Comparison of ENCODE assay signal across 8 mouse cellular contexts in genomic region chr15:101283911-101284750, GRCm38 (mm10). TPM values are rescaled to one million over a fixed set of nuclear protein-coding genes. Genes with fewer than 3 reads are reported as not detected.
A peak's percentile ranks its signal among the peaks of the same experiment; 100 is the strongest.
DNase-seq lines count a peak whose midpoint lies in the region; ATAC-seq and TF ChIP-seq lines count a peak whose summit lies in the region.

Atg101 (plus strand) TSS chr15:101284272.

- TF ChIP-seq EP300 in CH12.LX (IDR thresholded peaks at IDR 0.05; ENCODE audit: low read length) = no peak

- ATAC-seq in forebrain, embryonic 11.5 days (replicated peaks; ENCODE audit: low FRiP score) = peak; percentile 93
- peak; percentile 93 for ATAC-seq in heart, embryonic 16.5 days (replicated peaks; ENCODE audit: extremely low read depth, insufficient read depth, low FRiP score)
- peak; percentile 95 for ATAC-seq in liver, embryonic 15.5 days (ENCODE audit: insufficient read depth)
- ATAC-seq in neural tube, embryonic 12.5 days (ENCODE audit: low FRiP score, low read depth) = peak; percentile 91

- H3K4me2 ChIP-seq in CH12.LX (ENCODE audit: insufficient read depth, low read depth, poor library complexity, severe bottlenecking) = peak within 1 kb of the TSS; percentile 70
- peak within 1 kb of the TSS; percentile 82 for H3K4me2 ChIP-seq in forebrain, embryonic 11.5 days (ENCODE audit: low read depth, low read length, severe bottlenecking)
- peak within 1 kb of the TSS; percentile 87 for H3K4me2 ChIP-seq in heart, embryonic 16.5 days (ENCODE audit: low read depth, low read length)
- H3K4me2 ChIP-seq in liver, embryonic 15.5 days = peak within 1 kb of the TSS; percentile 88
- peak within 1 kb of the TSS; percentile 89 for H3K4me2 ChIP-seq in neural tube, embryonic 12.5 days (replicated peaks)

- in situ Hi-C loops in CH12.LX (cut with MboI; ENCODE audit: low pct_ligation_motif_present, low pct_unique_long_range_greater_than_20kb, low sequenced_read_pairs) = no loop called here

- peak; percentile 78 to 96 for TF ChIP-seq CTCF in CH12.LX (conservative IDR thresholded peaks at IDR 0.05 in 1 of 2, IDR thresholded peaks at IDR 0.05 in 1 of 2; ENCODE audit: low read depth in 2 of 2, low read length in 2 of 2)

- peak within 1 kb of the TSS; percentile 46; the same call in 1 of the 2 replicates for H3K27ac ChIP-seq in CH12.LX (ENCODE audit: insufficient read depth, low read depth)
- H3K27ac ChIP-seq in forebrain, embryonic 11.5 days (ENCODE audit: low read depth, low read length) = no peak within 1 kb of the TSS
- H3K27ac ChIP-seq in heart, embryonic 16.5 days (ENCODE audit: low read length) = peak within 1 kb of the TSS; percentile 85
- H3K27ac ChIP-seq in liver, embryonic 15.5 days (replicated peaks) = peak within 1 kb of the TSS; percentile 79
- no peak within 1 kb of the TSS; the same call in 1 of the 2 replicates for H3K27ac ChIP-seq in neural tube, embryonic 12.5 days

- no peaks in the 10 kb centered on the region for H3K9me3 ChIP-seq in CH12.LX (replicated peaks; ENCODE audit: low read length)
- H3K9me3 ChIP-seq in forebrain, embryonic 11.5 days (ENCODE audit: control insufficient read depth, low read length) = no peaks in the 10 kb centered on the region
- no peaks in the 10 kb centered on the region for H3K9me3 ChIP-seq in heart, embryonic 16.5 days (replicated peaks; ENCODE audit: control insufficient read depth, low read length)
- no peaks in the 10 kb centered on the region for H3K9me3 ChIP-seq in liver, embryonic 15.5 days (replicated peaks)
- no peaks in the 10 kb centered on the region for H3K9me3 ChIP-seq in neural tube, embryonic 12.5 days

- H3K4me1 ChIP-seq in CH12.LX (ENCODE audit: control insufficient read depth in 1 of 2, insufficient read depth in 2 of 2) = peaks cover 5 to 26% of the 10 kb centered on the region in 2 experiments; a peak in 3 of 4 replicates
- peaks cover 8% of the 10 kb centered on the region for H3K4me1 ChIP-seq in forebrain, embryonic 11.5 days (replicated peaks; ENCODE audit: control insufficient read depth, insufficient read depth, low read length)
- H3K4me1 ChIP-seq in heart, embryonic 16.5 days (ENCODE audit: control insufficient read depth, insufficient read depth, low read length) = peaks cover 14% of the 10 kb centered on the region
- peaks cover 26% of the 10 kb centered on the region for H3K4me1 ChIP-seq in liver, embryonic 15.5 days (replicated peaks)
- H3K4me1 ChIP-seq in neural tube, embryonic 12.5 days = peaks cover 18% of the 10 kb centered on the region

- peaks cover 14% of the 10 kb centered on the region for H3K79me2 ChIP-seq in CH12.LX (replicated peaks; ENCODE audit: control insufficient read depth, extremely low read depth, insufficient read depth, poor library complexity, severe bottlenecking)

- H3K36me3 ChIP-seq in CH12.LX (replicated peaks in 1 of 2; ENCODE audit: control insufficient read depth in 1 of 2, insufficient read depth in 1 of 2, low read length in 1 of 2) = peaks cover 22 to 35% of the 10 kb centered on the region in 2 experiments
- H3K36me3 ChIP-seq in forebrain, embryonic 11.5 days (ENCODE audit: control insufficient read depth, insufficient read depth, low read length) = no peaks in the 10 kb centered on the region
- peaks cover 18% of the 10 kb centered on the region for H3K36me3 ChIP-seq in heart, embryonic 16.5 days (ENCODE audit: control insufficient read depth, insufficient read depth)
- peaks cover 27% of the 10 kb centered on the region for H3K36me3 ChIP-seq in liver, embryonic 15.5 days (replicated peaks)
- H3K36me3 ChIP-seq in neural tube, embryonic 12.5 days = peaks cover 26% of the 10 kb centered on the region

- TF ChIP-seq RAD21 in CH12.LX (IDR thresholded peaks at IDR 0.05; ENCODE audit: low read depth, low read length) = no peak; the same call in 1 of the 2 replicates

- TF ChIP-seq POLR2A in CH12.LX (IDR thresholded peaks at IDR 0.05; ENCODE audit: low read depth, low read length) = peak; percentile 87

- dilution Hi-C loops in CH12.LX (cut with MboI; ENCODE audit: extremely low pct_ligation_motif_present, extremely low pct_unique_long_range_greater_than_20kb, low sequenced_read_pairs) = no loop called here

- H3K9ac ChIP-seq in CH12.LX (ENCODE audit: insufficient read depth, low read depth) = peak within 1 kb of the TSS; percentile 93
- peak within 1 kb of the TSS; percentile 79 for H3K9ac ChIP-seq in forebrain, embryonic 11.5 days (ENCODE audit: low read length)
- H3K9ac ChIP-seq in heart, embryonic 16.5 days (ENCODE audit: low read length) = peak within 1 kb of the TSS; percentile 97
- peak within 1 kb of the TSS; percentile 84 for H3K9ac ChIP-seq in liver, embryonic 15.5 days
- H3K9ac ChIP-seq in neural tube, embryonic 12.5 days = peak within 1 kb of the TSS; percentile 91

- H3K4me3 ChIP-seq in CH12.LX (replicated peaks in 1 of 3; ENCODE audit: low read depth in 2 of 3, low read length in 2 of 3, poor library complexity in 1 of 3) = peak within 1 kb of the TSS; percentile 74 to 97 (median 84)
- peak within 1 kb of the TSS; percentile 76 for H3K4me3 ChIP-seq in forebrain, embryonic 11.5 days (ENCODE audit: low read depth, low read length)
- peak within 1 kb of the TSS; percentile 98 for H3K4me3 ChIP-seq in heart, embryonic 16.5 days (ENCODE audit: low read length)
- peak within 1 kb of the TSS; percentile 80 for H3K4me3 ChIP-seq in liver, embryonic 15.5 days (replicated peaks)
- peak within 1 kb of the TSS; percentile 91 for H3K4me3 ChIP-seq in neural tube, embryonic 12.5 days

- WGBS in forebrain, embryonic 11.5 days = under 1% methylated on average over 61 of the region's 61 CpGs
- under 1% methylated on average over 61 of the region's 61 CpGs for WGBS in heart, embryonic 16.5 days
- under 1% methylated on average over 61 of the region's 61 CpGs for WGBS in liver, embryonic 15.5 days (ENCODE audit: insufficient replicate concordance)
- WGBS in neural tube, embryonic 12.5 days = under 1% methylated on average over 61 of the region's 61 CpGs

- H3K27me3 ChIP-seq in CH12.LX (replicated peaks) = peaks cover 21% of the 10 kb centered on the region
- H3K27me3 ChIP-seq in forebrain, embryonic 11.5 days (ENCODE audit: control insufficient read depth, insufficient read depth, low read length) = no peaks in the 10 kb centered on the region
- no peaks in the 10 kb centered on the region for H3K27me3 ChIP-seq in heart, embryonic 16.5 days (ENCODE audit: control insufficient read depth, insufficient read depth, low read length)
- no peaks in the 10 kb centered on the region for H3K27me3 ChIP-seq in liver, embryonic 15.5 days
- H3K27me3 ChIP-seq in neural tube, embryonic 12.5 days (replicated peaks) = no peaks in the 10 kb centered on the region; the same call in 1 of the 2 replicates

- peak; percentile 97 for DNase-seq in CH12.LX (ENCODE audit: extremely low read depth)
- DNase-seq in c-Kit-positive CD71-positive TER-119-negative erythroid progenitor cells, embryonic 14.5 days (ENCODE audit: low read depth) = peak; percentile 80
- peak; percentile 96 for DNase-seq in forebrain, embryonic 11.5 days (ENCODE audit: low spot score)
- DNase-seq in kidney, postnatal 36 days = peak; percentile 89 to 94
- DNase-seq in telencephalon, adult 2 months (ENCODE audit: low read depth, low spot score) = peak; percentile 89

TF ChIP-seq in CH12.LX, 34 proteins besides CTCF, POLR2A, EP300 and RAD21 (continues in another document):
- TF ChIP-seq NELFE (IDR thresholded peaks at IDR 0.05; ENCODE audit: low read depth, low read length) = peak; percentile 74; the same call in 1 of the 2 replicates
- 0 out of 2 replicates have a peak, but pooled peaks have one; percentile 75 for TF ChIP-seq MAZ (IDR thresholded peaks at IDR 0.05; ENCODE audit: low read depth, low read length)
- TF ChIP-seq RCOR1 (conservative IDR thresholded peaks at IDR 0.05; ENCODE audit: low read depth, low read length) = no peak
- TF ChIP-seq ELF1 (IDR thresholded peaks at IDR 0.05; ENCODE audit: low read depth, low read length) = peak; percentile 86
- TF ChIP-seq BHLHE40 (IDR thresholded peaks at IDR 0.05; ENCODE audit: low read depth, low read length) = no peak
- TF ChIP-seq ZMIZ1 (IDR thresholded peaks at IDR 0.05; ENCODE audit: low read depth, low read length) = peak; percentile 52; the same call in 1 of the 2 replicates
- TF ChIP-seq IRF4 (IDR thresholded peaks at IDR 0.05; ENCODE audit: low read depth, low read length) = no peak
- TF ChIP-seq E2F4 (IDR thresholded peaks at IDR 0.05; ENCODE audit: insufficient replicate concordance, low read depth, low read length) = no peak
- TF ChIP-seq CHD1 (IDR thresholded peaks at IDR 0.05; ENCODE audit: low read depth, low read length) = peak; percentile 100
- peak; percentile 67; the same call in 1 of the 2 replicates for TF ChIP-seq TCF12 (IDR thresholded peaks at IDR 0.05; ENCODE audit: low read depth, low read length)
- TF ChIP-seq JUN (IDR thresholded peaks at IDR 0.05; ENCODE audit: insufficient read depth, low read depth, low read length) = no peak
- no peak for TF ChIP-seq MYC (IDR thresholded peaks at IDR 0.05; ENCODE audit: low read depth, low read length)
- peak; percentile 50; the same call in 1 of the 2 replicates for TF ChIP-seq MEF2A (IDR thresholded peaks at IDR 0.05; ENCODE audit: borderline replicate concordance, low read depth, low read length)
- TF ChIP-seq JUND (conservative IDR thresholded peaks at IDR 0.05; ENCODE audit: low read depth, low read length) = no peak
- TF ChIP-seq CHD2 (IDR thresholded peaks at IDR 0.05; ENCODE audit: low read length) = no peak
- no peak for TF ChIP-seq NRF1 (IDR thresholded peaks at IDR 0.05; ENCODE audit: low read depth, low read length)
- TF ChIP-seq MAX (IDR thresholded peaks at IDR 0.05; ENCODE audit: low read length) = peak; percentile 0; the same call in 1 of the 2 replicates
- TF ChIP-seq UBTF (IDR thresholded peaks at IDR 0.05; ENCODE audit: low read depth, low read length) = 0 out of 2 replicates have a peak, but pooled peaks have one; percentile 49
- TF ChIP-seq MAFK (IDR thresholded peaks at IDR 0.05; ENCODE audit: insufficient replicate concordance, low read length) = no peak
- peak; percentile 71 for TF ChIP-seq MXI1 (IDR thresholded peaks at IDR 0.05; ENCODE audit: low read depth, low read length)
- TF ChIP-seq ZC3H11A (IDR thresholded peaks at IDR 0.05; ENCODE audit: low read depth, low read length) = no peak
- TF ChIP-seq ZNF384 (IDR thresholded peaks at IDR 0.05; ENCODE audit: low read depth, low read length) = no peak

RNA-seq across cellular contexts. Expression of gene Atg101, which starts in this region (rescaled TPM):
- total RNA-seq in CH12.LX (2012; rRNA removed) (56.9 and 58.8 TPM in 2 replicates), CH12.LX (2014; rRNA removed) (61.2 and 61.3 TPM in 2 replicates)
- 49.1 and 55.9 TPM in 2 replicates for polyA plus RNA-seq in CH12.LX (2012; ENCODE audit: insufficient read length, low read depth)
- polyA plus RNA-seq in forebrain, embryonic 11.5 days (2014; fragmentation: Nextera tagmentation; extraction: Ambion mirVana) = 62.1 and 65.7 TPM in 2 replicates
- 64.5 and 68.9 TPM in 2 replicates for polyA plus RNA-seq in heart, embryonic 16.5 days (2015; fragmentation: Nextera tagmentation; extraction: Ambion mirVana)
- polyA plus RNA-seq in liver, embryonic 15.5 days (2015; fragmentation: Nextera tagmentation; extraction: Ambion mirVana) = 25.5 and 27.3 TPM in 2 replicates
- 74.0 and 80.4 TPM in 2 replicates for polyA plus RNA-seq in neural tube, embryonic 12.5 days (2016; fragmentation: Nextera tagmentation; extraction: Ambion mirVana)

Comparison
In these comparisons a context has a peak if more than half of its experiments do, and no peak if none do; other contexts are left out.
1. H3K27ac ChIP-seq: peak in CH12.LX (single experiment), heart, embryonic 16.5 days (single experiment) and liver, embryonic 15.5 days (single experiment); none in forebrain, embryonic 11.5 days (single experiment) and neural tube, embryonic 12.5 days (single experiment).
2. Peak in every context shown above with its lines, with median percentiles within 50 percentile points of each other: DNase-seq, H3K4me2 ChIP-seq, H3K4me3 ChIP-seq, H3K9ac ChIP-seq and ATAC-seq.